Mouse (Mus musculus) intestine, embryonic 16.5 days (tissue): ENCODE data around the gene Phb2. TPM values are rescaled to one million over a fixed set of nuclear protein-coding genes. Genes with fewer than 3 reads are reported as not detected.

Source experiments
- ATAC-seq: fragments of 200-750 bp; cut with Nextera tagmentation; 2 replicates; pipeline ENCODE4 v1.8.0; 2017; ENCODE audit warnings: moderate TSS enrichment, moderate library complexity
- H3K27ac ChIP-seq: fragments of 300-500 bp; sonication (generic); 2 replicates; pipeline ENCODE4 v1.5.1; 2014; ENCODE audit warnings: mild to moderate bottlenecking, low read length
- H3K27me3 ChIP-seq: fragments of 300-500 bp; sonication (generic); replicated peaks from 2 replicates; pipeline ENCODE4 v1.6.1; 2014; ENCODE audit warnings: low read length, control low read depth, mixed read lengths; ENCODE audit not compliant: control insufficient read depth, insufficient read depth
- H3K36me3 ChIP-seq: fragments of 300-500 bp; sonication (generic); 2 replicates; pipeline ENCODE4 v1.6.1; 2014; ENCODE audit warnings: low read length, control low read depth; ENCODE audit not compliant: control insufficient read depth, insufficient read depth
- H3K4me1 ChIP-seq: fragments of 300-500 bp; sonication (generic); 2 replicates; pipeline ENCODE4 v1.6.1; 2014; ENCODE audit warnings: low read length, control low read depth, mixed read lengths; ENCODE audit not compliant: control insufficient read depth, insufficient read depth
- H3K4me2 ChIP-seq: fragments of 300-500 bp; sonication (generic); 2 replicates; pipeline ENCODE4 v1.6.1; 2014; ENCODE audit warnings: low read depth, low read length, control low read depth
- H3K4me3 ChIP-seq: fragments of 300-500 bp; sonication (generic); 2 replicates; pipeline ENCODE4 v1.5.1; 2014; ENCODE audit warnings: mild to moderate bottlenecking, low read length
- H3K9ac ChIP-seq: fragments of 300-500 bp; sonication (generic); 2 replicates; pipeline ENCODE4 v1.6.1; 2014; ENCODE audit warnings: low read depth, low read length
- H3K9me3 ChIP-seq: fragments of 300-500 bp; sonication (generic); 2 replicates; pipeline ENCODE4 v1.6.1; 2016; ENCODE audit warnings: low read length, control low read depth; ENCODE audit not compliant: control insufficient read depth
- WGBS: fragments of 180-500 bp; shearing (Covaris S2); extraction: QIAGEN DNeasy Blood & Tissue Kit; methylation state at CpG from one replicate; pipeline ENCODE4 v1.1.7; 2014; 5-methylcytosine and 5-hydroxymethylcytosine counted together
- polyA plus RNA-seq: library from polyadenylated mRNA; unstranded; fragments of >200 nt; fragmentation: Nextera tagmentation; extraction: Ambion mirVana; gene quantifications from 2 replicates; pipeline ENCODE4 v1.2.1, GENCODE M21; 2015

Gene Phb2
- polyA plus RNA-seq, 1 experiment from 2014 or later: 489 TPM

GRCm38 (mm10) chr6:124699962-124700610, 12.1 kb upstream of the Phb2 start:
- no peak overlapping the region for H3K4me3 ChIP-seq
- H3K27me3 ChIP-seq: no peaks in the 10 kb centered on the region
- peaks cover 19% of the 10 kb centered on the region for H3K36me3 ChIP-seq
- H3K4me2 ChIP-seq: no peak overlapping the region
- no peaks in the 10 kb centered on the region; the same call in 1 of the 2 replicates for H3K4me1 ChIP-seq
- ATAC-seq: peak; percentile 41
- H3K27ac ChIP-seq: 0 out of 2 replicates have a peak overlapping the region, but pooled peaks have one; percentile 1
- H3K9ac ChIP-seq: no peak overlapping the region
- no peaks in the 10 kb centered on the region for H3K9me3 ChIP-seq
- WGBS: 77% methylated on average over 10 of the region's 11 CpGs

DNA sequence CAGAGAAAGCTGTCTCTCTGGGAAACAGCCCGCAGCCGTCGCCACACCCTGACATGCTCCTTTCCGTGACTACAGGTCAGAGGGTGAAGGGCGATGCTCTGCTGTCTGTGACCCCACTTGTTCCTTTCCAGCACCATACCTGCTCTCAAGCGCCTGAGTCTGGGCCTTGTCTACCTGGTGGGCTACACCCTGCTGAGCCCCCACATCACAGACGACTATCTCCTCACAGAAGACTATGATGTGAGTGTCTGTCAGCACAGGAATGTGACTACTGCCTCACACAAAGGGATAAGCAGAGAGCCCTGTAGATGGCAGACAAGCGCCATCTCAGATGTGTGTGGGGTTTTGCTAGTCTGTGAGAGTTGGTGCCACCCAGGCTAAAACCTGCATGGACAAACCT, 10.8 kb upstream of the Phb2 start:
- no peak for ATAC-seq

DNA sequence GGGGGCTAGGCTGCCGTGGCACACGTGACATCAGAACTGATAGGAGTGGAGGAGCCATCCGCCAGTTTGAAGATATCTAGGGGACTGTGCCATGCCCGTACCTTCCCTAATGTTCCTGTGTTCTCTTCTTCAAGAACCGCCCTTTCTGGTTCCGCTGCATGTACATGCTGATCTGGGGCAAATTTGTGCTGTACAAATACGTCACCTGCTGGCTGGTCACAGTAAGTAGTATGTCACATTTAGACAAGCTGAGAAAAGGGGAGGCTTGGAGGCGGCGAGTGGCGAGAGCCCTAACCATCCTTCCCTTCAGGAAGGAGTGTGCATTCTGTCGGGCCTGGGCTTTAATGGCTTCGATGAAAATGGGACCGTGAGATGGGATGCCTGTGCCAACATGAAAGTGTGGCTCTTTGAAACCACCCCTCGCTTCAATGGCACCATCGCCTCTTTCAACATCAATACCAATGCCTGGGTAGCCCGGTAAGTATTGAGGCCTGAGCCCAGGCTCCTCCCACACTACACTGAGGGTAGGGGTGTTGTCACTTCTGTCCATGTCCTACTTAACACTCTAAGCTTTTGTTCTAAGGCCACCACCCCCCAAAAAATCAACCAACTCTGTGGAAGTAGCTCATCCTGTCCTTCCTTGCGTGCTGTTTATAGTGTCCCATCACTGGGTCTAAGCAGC, 9.9 kb upstream of the Phb2 start:
- no peaks in the 10 kb centered on the region for H3K9me3 ChIP-seq
- no peak overlapping the region for H3K4me3 ChIP-seq
- no peak overlapping the region for H3K4me2 ChIP-seq
- no peaks in the 10 kb centered on the region for H3K27me3 ChIP-seq
- H3K9ac ChIP-seq: no peak overlapping the region
- peak; percentile 17 for ATAC-seq
- no peaks in the 10 kb centered on the region; the same call in 1 of the 2 replicates for H3K4me1 ChIP-seq
- no peak overlapping the region for H3K27ac ChIP-seq
- WGBS: 90% methylated on average over 17 of the region's 17 CpGs
- peaks cover 21% of the 10 kb centered on the region for H3K36me3 ChIP-seq

More for the DNA sequence above, 10.8 kb upstream of the Phb2 start:
- Histone ChIP-seq H3K4me1 (no peaks in the 10 kb centered on the region; the same call in 1 of the 2 replicates), H3K9me3 (no peaks in the 10 kb centered on the region), H3K4me3 (no peak overlapping the region), H3K27ac (no peak overlapping the region; the same call in 1 of the 2 replicates), H3K9ac (no peak overlapping the region), H3K27me3 (no peaks in the 10 kb centered on the region), H3K4me2 (no peak overlapping the region), H3K36me3 (peaks cover 21% of the 10 kb centered on the region)
- WGBS: 80% methylated on average over 8 of the region's 8 CpGs

DNA sequence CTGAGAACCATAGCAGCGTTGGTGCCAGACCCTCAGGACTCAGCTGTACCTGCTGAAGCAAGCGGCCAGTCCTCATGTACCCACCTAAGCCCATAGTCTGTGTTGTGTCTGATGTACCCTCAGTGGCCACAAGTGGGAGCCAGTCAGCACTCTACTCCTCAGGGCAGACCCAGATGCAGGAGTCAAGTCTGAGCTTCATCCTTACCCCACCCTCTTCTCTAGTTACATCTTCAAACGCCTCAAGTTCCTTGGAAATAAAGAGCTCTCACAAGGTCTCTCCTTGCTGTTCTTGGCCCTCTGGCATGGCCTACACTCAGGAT, 9.4 kb upstream of the Phb2 start:
- Histone ChIP-seq H3K27ac (no peak overlapping the region), H3K9me3 (no peaks in the 10 kb centered on the region), H3K9ac (no peak overlapping the region), H3K36me3 (peaks cover 21% of the 10 kb centered on the region), H3K27me3 (no peaks in the 10 kb centered on the region), H3K4me2 (no peak overlapping the region), H3K4me1 (no peaks in the 10 kb centered on the region; the same call in 1 of the 2 replicates), H3K4me3 (no peak overlapping the region)
- 42% methylated on average over 3 of the region's 3 CpGs for WGBS
- peak; percentile 55 for ATAC-seq

- H3K4me2 ChIP-seq: no peak overlapping the region
- H3K4me3 ChIP-seq: no peak overlapping the region
- no peaks in the 10 kb centered on the region for H3K27me3 ChIP-seq
- no peak overlapping the region for H3K27ac ChIP-seq
- no peak overlapping the region for H3K9ac ChIP-seq
- peaks cover 24% of the 10 kb centered on the region for H3K36me3 ChIP-seq
- ATAC-seq: no peak
- no peaks in the 10 kb centered on the region for H3K9me3 ChIP-seq
- peaks cover 6% of the 10 kb centered on the region for H3K4me1 ChIP-seq
- WGBS: 76% methylated on average over 7 of the region's 7 CpGs
These were observed 8.3 kb upstream of the Phb2 start for GRCm38 (mm10) chr6:124703789-124704188.

DNA sequence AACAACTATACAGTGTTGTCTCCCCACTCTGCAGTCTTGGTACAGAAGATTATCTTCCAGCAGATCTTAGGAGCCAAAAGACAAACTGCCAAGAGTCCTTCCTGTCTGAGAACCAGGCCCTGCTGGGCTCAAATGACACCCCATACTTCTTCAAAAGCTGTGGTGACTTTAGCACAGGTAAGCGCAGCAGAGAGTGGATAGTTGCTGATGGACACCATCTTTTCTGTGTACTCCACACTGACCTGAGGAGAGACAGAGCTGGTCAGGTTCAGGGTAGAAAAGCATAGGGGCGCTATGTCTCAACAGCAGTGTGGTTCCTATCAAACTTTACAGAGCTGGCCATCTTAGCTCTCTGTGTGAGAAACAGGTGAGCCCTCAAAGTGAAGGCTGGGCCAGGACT, 7.7 kb upstream of the Phb2 start:
- no peak overlapping the region for H3K4me3 ChIP-seq
- 95% methylated on average over 2 of the region's 2 CpGs for WGBS
- H3K9ac ChIP-seq: no peak overlapping the region
- no peak overlapping the region for H3K27ac ChIP-seq
- no peaks in the 10 kb centered on the region for H3K27me3 ChIP-seq
- peaks cover 11% of the 10 kb centered on the region for H3K4me1 ChIP-seq
- peaks cover 24% of the 10 kb centered on the region for H3K36me3 ChIP-seq
- no peak for ATAC-seq
- H3K4me2 ChIP-seq: no peak overlapping the region
- H3K9me3 ChIP-seq: no peaks in the 10 kb centered on the region

DNA sequence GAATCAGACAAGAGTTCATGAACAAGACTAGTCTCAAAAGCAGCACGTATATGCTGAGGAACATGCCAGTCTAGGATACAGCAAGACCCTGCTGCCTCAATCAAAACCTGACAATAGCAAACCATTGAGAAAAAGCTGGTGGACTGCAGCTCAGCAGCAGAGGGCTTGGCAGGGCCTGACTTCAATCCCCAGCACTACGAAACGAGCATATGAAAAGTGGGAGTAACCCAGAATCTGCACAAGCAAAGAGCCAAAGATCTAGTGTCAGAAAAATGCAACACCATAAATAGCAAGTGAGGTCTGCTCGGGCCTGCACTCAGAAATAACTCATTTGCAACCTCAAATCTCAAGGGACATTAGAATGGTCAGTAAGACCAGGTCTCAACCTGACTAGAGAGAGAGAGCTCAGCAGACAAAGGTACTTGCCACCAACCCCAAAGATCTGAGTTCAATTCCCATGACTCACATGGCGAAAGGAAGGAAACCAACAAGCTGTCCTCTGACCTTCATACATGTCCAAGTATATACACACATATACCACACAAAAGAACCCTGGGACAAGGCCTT, 6.0 kb upstream of the Phb2 start:
- Histone ChIP-seq H3K9ac (no peak overlapping the region), H3K27ac (no peak overlapping the region), H3K9me3 (no peaks in the 10 kb centered on the region), H3K27me3 (no peaks in the 10 kb centered on the region), H3K4me2 (no peak overlapping the region), H3K4me1 (peaks cover 23% of the 10 kb centered on the region), H3K36me3 (peaks cover 24% of the 10 kb centered on the region), H3K4me3 (no peak overlapping the region)
- no peak for ATAC-seq
- WGBS: 83% methylated on average over 5 of the region's 5 CpGs

- no peak overlapping the region for H3K4me2 ChIP-seq
- WGBS: 87% methylated on average over 10 of the region's 10 CpGs
- no peak for ATAC-seq
- H3K27ac ChIP-seq: no peak overlapping the region; the same call in 1 of the 2 replicates
- peaks cover 11% of the 10 kb centered on the region for H3K36me3 ChIP-seq
- peaks cover 25% of the 10 kb centered on the region for H3K4me1 ChIP-seq
- H3K9ac ChIP-seq: no peak overlapping the region
- H3K4me3 ChIP-seq: no peak overlapping the region
- no peaks in the 10 kb centered on the region for H3K9me3 ChIP-seq
- H3K27me3 ChIP-seq: no peaks in the 10 kb centered on the region
These were observed 3.7 kb upstream of the Phb2 start for GRCm38 (mm10) chr6:124708289-124708889.

GRCm38 (mm10) chr6:124712918-124713317, 782 bp downstream of the Phb2 start:
- H3K36me3 ChIP-seq: peaks cover 8% of the 10 kb centered on the region
- peak overlapping the region; percentile 96 for H3K9ac ChIP-seq
- H3K27me3 ChIP-seq: no peaks in the 10 kb centered on the region
- ATAC-seq: no peak
- H3K27ac ChIP-seq: peak overlapping the region; percentile 84
- 13% methylated on average over 11 of the region's 11 CpGs for WGBS
- peak overlapping the region; percentile 95 for H3K4me3 ChIP-seq
- peak overlapping the region; percentile 85 for H3K4me2 ChIP-seq
- no peaks in the 10 kb centered on the region for H3K9me3 ChIP-seq
- peaks cover 35% of the 10 kb centered on the region for H3K4me1 ChIP-seq
